Mouse (Mus musculus): Measurements from ENCODE around the gene Utp4.

Gene Utp4

DNA sequence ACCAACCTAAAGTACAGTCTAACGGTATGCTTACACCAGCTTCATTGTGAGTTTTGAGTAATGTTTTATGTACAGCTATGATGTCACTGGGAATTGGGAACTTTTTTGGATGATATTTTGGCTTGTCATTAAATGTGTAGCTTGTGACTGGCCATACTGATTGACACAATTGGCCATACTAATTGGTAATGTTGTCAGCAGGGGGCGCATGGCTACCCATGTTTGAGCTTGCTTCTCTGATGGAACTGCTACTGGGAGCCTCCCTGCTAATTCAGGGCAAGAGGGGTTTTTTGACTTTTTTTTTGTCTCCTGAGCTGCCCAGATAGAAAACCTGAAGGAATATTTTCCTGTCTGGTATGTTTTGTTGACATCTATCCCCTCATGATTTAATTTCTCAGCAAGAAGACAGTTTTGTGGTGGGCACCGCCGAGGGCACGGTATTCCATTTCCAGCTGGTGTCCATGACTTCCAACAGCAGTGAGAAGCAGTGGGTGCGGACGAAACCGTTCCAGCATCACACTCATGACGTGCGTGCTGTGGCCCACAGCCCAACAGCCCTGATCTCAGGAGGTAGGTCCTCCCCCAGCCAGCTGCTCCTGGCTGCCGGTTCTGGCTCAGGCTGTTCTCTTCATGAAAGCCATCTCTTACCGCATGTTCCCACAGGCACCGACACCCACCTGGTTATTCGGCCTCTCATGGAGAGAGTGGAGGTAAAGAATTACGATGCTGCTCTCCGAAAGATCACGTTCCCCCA is 12.5 kb downstream of the Utp4 start:
- in situ Hi-C loops (cut with MboI, MseI): loop anchor here (25.0 kb wide), 2 partner anchors 456 to 1244 kb away; no protein-coding TSS in a partner anchor

- in situ Hi-C loops (cut with MboI, MseI): loop anchor here (25.0 kb wide), 2 partner anchors 456 to 1244 kb away; no protein-coding TSS in a partner anchor
Measured at GRCm38 (mm10) chr8:106906635-106907034, 13.2 kb downstream of the Utp4 start.

GRCm38 (mm10) chr8:106907450-106907849 is 14.0 kb downstream of the Utp4 start:
- in situ Hi-C loops (cut with MboI, MseI): loop anchor here (25.0 kb wide), 2 partner anchors 455 to 1245 kb away; no protein-coding TSS in a partner anchor

DNA sequence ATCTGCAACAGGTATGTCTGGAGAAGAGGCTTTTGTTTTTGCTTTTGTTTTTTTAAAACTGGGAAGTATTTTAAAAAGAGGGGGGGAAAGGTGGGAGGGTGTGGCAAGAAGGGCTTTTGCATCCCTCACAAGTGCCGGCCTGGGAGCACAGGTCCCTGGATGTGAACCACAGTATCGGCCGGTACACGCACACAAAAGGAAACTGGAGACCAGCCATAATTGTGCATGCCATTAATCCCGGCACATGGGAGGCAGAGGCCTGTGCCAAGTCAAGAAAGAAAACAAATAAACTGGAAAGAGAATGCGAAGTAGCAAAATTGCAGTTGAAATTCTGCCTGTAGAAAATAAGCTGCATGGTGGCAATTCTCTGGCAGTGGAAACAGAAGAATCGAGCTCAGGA is 14.9 kb downstream of the Utp4 start:
- in situ Hi-C loops (cut with MboI, MseI): loop anchor here (25.0 kb wide), 2 partner anchors 454 to 1246 kb away; no protein-coding TSS in a partner anchor

- in situ Hi-C loops (cut with MboI, MseI): loop anchor here (25.0 kb wide), 2 partner anchors 449 to 1251 kb away; no protein-coding TSS in a partner anchor
Measured at GRCm38 (mm10) chr8:106913631-106914030, 20.2 kb downstream of the Utp4 start.

- in situ Hi-C loops (cut with MboI, MseI): loop anchor here (25.0 kb wide), 2 partner anchors 442 to 1258 kb away; no protein-coding TSS in a partner anchor
Measured at GRCm38 (mm10) chr8:106919721-106920394, 26.4 kb downstream of the Utp4 start.

GRCm38 (mm10) chr8:106920395-106920741 is 26.9 kb downstream of the Utp4 start:
- in situ Hi-C loops (cut with MboI, MseI): loop anchor here (25.0 kb wide), 2 partner anchors 442 to 1258 kb away; no protein-coding TSS in a partner anchor

- in situ Hi-C loops (cut with MboI, MseI): loop anchor here (25.0 kb wide), 2 partner anchors 438 to 1262 kb away; no protein-coding TSS in a partner anchor
Measured at GRCm38 (mm10) chr8:106924057-106924456, 30.6 kb downstream of the Utp4 start.

GRCm38 (mm10) chr8:106924904-106925349 is 31.5 kb downstream of the Utp4 start:
- in situ Hi-C loops (cut with MboI, MseI): loop anchor here (5.0 to 25.0 kb wide), 3 partner anchors 77 to 1263 kb away; no protein-coding TSS in a partner anchor

DNA sequence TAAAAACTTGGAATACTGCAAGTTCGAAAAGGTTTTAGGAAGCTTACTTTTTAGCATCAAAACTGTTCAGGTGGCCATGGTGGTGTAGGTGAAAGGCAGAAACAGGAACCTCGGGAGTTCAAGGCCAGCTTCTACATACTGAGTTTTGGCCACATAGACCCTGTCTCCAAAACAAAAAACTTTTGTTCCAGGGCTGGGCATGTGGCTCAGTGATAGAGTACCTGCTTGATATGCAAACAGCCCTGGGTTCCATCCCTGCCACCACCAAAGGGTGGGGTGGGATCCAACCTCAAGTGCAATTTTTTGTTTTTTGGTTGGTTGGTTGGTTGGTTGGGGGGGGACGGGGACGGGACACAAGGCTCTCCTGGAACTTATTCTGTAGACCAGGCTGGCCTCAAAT is 32.0 kb downstream of the Utp4 start:
- in situ Hi-C loops (cut with MboI, MseI): loop anchor here (5.0 kb wide), 1 partner anchor 77 kb away; no protein-coding TSS in a partner anchor

GRCm38 (mm10) chr8:106927247-106927646 is 33.8 kb downstream of the Utp4 start:
- in situ Hi-C loops (cut with MboI, MseI): loop anchor here (5.0 kb wide), 1 partner anchor 75 kb away; no protein-coding TSS in a partner anchor

DNA sequence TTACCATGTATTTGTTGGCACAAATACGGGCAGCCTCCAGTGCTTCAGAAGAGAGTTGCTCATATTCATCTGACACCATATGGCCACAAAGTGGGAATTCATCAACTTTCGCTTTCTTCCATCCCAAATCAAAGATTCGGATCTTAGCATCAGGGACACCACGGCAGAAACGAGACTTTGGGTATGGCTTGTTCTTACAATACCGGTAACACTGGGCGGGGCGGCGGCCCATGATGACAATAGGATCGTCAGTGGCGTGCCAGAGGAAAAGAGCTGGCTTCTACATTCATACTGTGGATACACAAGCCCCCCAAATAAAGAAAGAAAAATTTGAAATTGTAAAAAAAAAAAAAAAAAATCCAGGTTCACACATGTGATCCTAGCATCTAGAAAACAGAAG is 34.7 kb downstream of the Utp4 start:
- in situ Hi-C loops (cut with MboI, MseI): loop anchor here (5.0 kb wide), 1 partner anchor 74 kb away; no protein-coding TSS in a partner anchor

DNA sequence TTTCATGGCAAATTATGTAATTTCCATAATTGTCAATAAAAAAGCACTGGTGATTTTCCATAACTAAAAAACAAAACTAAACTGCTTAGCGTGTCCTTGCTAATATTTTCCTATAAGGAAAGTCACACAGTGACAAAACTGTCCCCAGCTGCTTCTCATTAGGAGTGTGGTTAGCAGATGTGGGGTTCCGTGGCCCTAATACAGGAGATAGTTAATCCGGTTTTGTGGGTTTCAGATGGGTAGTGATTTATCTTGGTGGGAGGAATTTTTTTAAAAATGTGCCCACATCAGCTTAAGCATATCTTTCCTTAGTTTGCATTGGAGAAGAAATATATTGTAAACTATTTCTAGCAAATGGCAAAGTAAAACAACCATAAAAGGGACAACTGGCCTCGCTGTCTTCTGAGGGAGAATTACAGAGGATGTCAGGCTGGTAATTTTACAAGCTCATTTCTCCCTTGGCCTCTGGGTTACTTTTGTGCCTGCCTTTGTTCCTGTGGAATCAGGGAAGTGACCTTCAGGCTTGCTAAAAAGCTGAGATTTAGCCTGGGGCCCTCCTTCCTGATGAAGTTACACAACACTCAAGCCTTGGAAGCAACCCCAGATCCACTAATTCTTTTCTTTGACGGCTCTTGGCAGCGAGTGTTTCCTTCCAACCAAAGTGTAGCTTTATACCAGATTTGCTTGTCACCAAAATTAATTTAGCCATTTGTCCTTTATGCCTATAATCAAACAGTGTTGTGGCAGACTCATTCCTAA is 35.9 kb downstream of the Utp4 start:
- in situ Hi-C loops (cut with MboI, MseI): loop anchor here (5.0 kb wide), 1 partner anchor 73 kb away; no protein-coding TSS in a partner anchor

DNA sequence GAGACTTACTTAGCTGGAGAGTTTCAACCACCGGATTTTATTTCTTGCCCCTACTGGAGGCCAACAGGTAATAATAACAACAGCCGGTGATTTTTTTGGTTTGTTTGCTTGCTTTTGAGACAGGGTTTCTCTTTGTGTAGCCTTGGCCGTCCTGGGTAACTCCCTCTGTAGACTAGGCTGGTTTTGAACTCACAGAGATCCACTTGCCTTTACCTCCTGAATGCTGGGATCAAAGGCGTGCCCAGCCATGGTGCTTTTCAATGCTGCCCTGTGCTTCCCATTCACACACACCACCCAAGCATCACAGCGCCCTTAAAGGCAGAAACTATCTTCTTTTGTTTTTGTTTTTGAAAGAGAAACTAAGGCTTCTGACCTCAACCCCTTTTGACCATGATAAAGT is 36.5 kb downstream of the Utp4 start:
- in situ Hi-C loops (cut with MboI, MseI): loop anchor here (5.0 kb wide), 2 partner anchors 72 to 502 kb away; no protein-coding TSS in a partner anchor

DNA sequence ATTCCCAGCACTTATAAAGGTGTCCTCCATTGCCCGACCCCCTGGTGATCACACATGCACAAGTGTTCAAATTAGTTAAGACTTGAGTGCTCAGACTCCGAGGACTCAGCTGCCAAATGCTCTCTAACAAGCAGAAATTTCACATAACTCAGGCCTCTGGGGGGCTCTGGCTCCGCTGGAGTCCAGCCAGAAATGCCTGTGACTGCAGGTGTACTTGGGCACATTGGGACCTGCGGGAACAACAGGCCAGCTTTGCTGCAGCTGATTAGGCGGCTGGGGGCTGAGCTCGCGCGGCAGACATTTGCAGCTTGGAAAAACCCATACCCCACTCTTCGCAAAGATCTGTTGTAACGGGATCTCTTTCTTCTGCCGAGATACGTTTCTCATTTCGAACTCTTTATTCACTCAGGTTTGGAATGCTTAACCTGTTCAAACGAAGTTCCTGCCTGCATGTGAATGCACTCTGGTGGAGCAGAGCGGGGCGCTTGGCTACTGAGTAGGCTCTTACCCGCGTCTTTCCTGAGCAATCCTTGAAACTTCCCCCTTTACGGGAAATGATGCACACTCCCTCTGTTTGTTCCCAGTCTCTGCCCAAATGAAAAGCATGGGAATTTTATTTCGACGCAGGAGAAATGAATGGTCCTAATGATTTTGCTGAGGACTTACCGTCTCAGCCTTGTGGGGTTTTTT is 39.1 kb downstream of the Utp4 start:
- in situ Hi-C loops (cut with MboI, MseI): loop anchor here (5.0 kb wide), 1 partner anchor 500 kb away; no protein-coding TSS in a partner anchor

GRCm38 (mm10) chr8:106933506-106934143 is 40.2 kb downstream of the Utp4 start:
- in situ Hi-C loops (cut with MboI, MseI): loop anchor here (5.0 kb wide), 1 partner anchor 499 kb away; no protein-coding TSS in a partner anchor

- in situ Hi-C loops (cut with MboI, MseI): loop anchor here (5.0 kb wide), 1 partner anchor 498 kb away; no protein-coding TSS in a partner anchor
Measured at GRCm38 (mm10) chr8:106934226-106934977, 41.0 kb downstream of the Utp4 start.

DNA sequence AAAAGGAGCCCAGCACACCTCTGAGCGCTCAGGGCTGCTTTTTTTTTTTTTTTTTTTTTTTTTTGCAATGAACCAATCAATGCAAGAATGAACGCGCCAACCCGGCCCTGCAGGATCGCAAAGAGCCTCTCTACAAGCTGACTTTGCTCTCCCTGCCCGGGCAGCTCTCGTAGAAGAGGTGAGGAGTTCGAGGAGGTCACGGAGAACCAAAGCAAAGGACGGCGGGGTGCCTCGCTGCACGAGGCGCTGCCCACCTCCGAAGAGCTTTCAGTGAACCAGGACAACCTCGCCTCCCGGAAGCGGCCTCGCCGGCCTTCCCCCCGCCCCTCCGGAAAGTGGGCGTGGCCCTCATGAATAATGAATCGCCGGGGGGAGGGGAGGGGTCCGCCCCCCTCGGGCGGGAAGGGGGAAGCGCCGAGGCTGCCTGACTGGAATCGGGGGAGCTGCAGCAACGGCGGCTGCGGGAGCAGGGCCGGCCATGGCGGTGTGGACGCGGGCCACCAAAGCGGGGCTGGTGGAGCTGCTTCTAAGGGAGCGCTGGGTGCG is 42.0 kb downstream of the Utp4 start, which contains the start of gene Sntb2:
Gene Sntb2 (plus strand): TSS at position 427 of the 546 bp plus-strand sequence.
- in situ Hi-C loops (cut with MboI, MseI): no loop called here
